Mouse (Mus musculus) heart, postnatal 0 days (tissue): Measurements from ENCODE around the gene Tsnax. TPM values are rescaled to one million over a fixed set of nuclear protein-coding genes. Genes with fewer than 3 reads are reported as not detected.
A peak's percentile ranks its signal among the peaks of the same experiment; 100 is the strongest.

Source experiments
- ATAC-seq: fragments of 200-750 bp; cut with Nextera tagmentation; 2 replicates; pipeline ENCODE4 v1.8.0; 2017; ENCODE audit warnings: low read depth, moderate number of reproducible peaks, moderate library complexity; ENCODE audit not compliant: insufficient read depth
- DNase-seq: peaks from one replicate; pipeline ENCODE4 v3.0.0-alpha.2; 2016; ENCODE audit warnings: low spot score
- H3K27ac ChIP-seq: fragments of 300-500 bp; sonication (generic); 2 replicates; pipeline ENCODE4 v1.5.1; 2014; ENCODE audit warnings: low read depth, mild to moderate bottlenecking
- H3K27me3 ChIP-seq: fragments of 300-500 bp; sonication (generic); 2 replicates; pipeline ENCODE4 v1.6.1; 2014; ENCODE audit warnings: low read length, mixed read lengths; ENCODE audit not compliant: control insufficient read depth, insufficient read depth
- H3K36me3 ChIP-seq: fragments of 300-500 bp; sonication (generic); replicated peaks from 2 replicates; pipeline ENCODE4 v1.6.1; 2014; ENCODE audit warnings: low read length, mixed read lengths; ENCODE audit not compliant: control insufficient read depth, insufficient read depth
- H3K4me1 ChIP-seq: fragments of 300-500 bp; sonication (generic); 2 replicates; pipeline ENCODE4 v1.6.1; 2014; ENCODE audit warnings: antibody characterized with exemption; ENCODE audit not compliant: control insufficient read depth, insufficient read depth
- H3K4me2 ChIP-seq: fragments of 300-500 bp; sonication (generic); 2 replicates; pipeline ENCODE4 v1.6.1; 2014; ENCODE audit warnings: low read depth, mild to moderate bottlenecking, low read length, moderate library complexity
- H3K4me3 ChIP-seq: fragments of 300-500 bp; sonication (generic); 2 replicates; pipeline ENCODE4 v1.5.1; 2014; ENCODE audit warnings: low read depth, low read length
- H3K9ac ChIP-seq: fragments of 300-500 bp; sonication (generic); replicated peaks from 2 replicates; pipeline ENCODE4 v1.6.1; 2014; ENCODE audit warnings: low read depth, low read length, mixed read lengths
- H3K9me3 ChIP-seq: fragments of 300-500 bp; sonication (generic); replicated peaks from 2 replicates; pipeline ENCODE4 v1.6.1; 2016; ENCODE audit warnings: low read length; ENCODE audit not compliant: control insufficient read depth
- CTCF ChIP-seq: IDR thresholded peaks from 2 replicates; pipeline ENCODE4 v1.5.1; 2016; ENCODE audit warnings: antibody characterized with exemption, control low read depth, low read depth
- EP300 ChIP-seq: IDR thresholded peaks from 2 replicates; pipeline ENCODE4 v1.6.1; 2016; ENCODE audit warnings: antibody characterized with exemption, low read depth
- WGBS: fragments of 180-500 bp; shearing (Covaris S2); extraction: QIAGEN DNeasy Blood & Tissue Kit; methylation state at CpG from one replicate; pipeline ENCODE4 v1.1.7; 2014; 5-methylcytosine and 5-hydroxymethylcytosine counted together
- microRNA-seq: library from miRNA; unstranded; fragments of <30 nt; microRNA quantifications from one replicate; pipeline ENCODE4, GENCODE M21; 2016
- polyA plus RNA-seq: library from polyadenylated mRNA; unstranded; fragments of >200 nt; fragmentation: Nextera tagmentation; extraction: Ambion mirVana; gene quantifications from 2 replicates; pipeline ENCODE4 v1.2.1, GENCODE M21; 2015
- total RNA-seq: library from RNA; depleted of rRNA; stranded (reverse); fragments of >200 nt; gene quantifications from 2 replicates; pipeline ENCODE4 v1.2.3, GENCODE M21; 2014; ENCODE audit warnings: low replicate concordance; rRNA removed

Tsnax gene
- total and polyA plus RNA-seq, 2 experiments from 2014 or later, result 48.3 to 76.6 TPM

DNA sequence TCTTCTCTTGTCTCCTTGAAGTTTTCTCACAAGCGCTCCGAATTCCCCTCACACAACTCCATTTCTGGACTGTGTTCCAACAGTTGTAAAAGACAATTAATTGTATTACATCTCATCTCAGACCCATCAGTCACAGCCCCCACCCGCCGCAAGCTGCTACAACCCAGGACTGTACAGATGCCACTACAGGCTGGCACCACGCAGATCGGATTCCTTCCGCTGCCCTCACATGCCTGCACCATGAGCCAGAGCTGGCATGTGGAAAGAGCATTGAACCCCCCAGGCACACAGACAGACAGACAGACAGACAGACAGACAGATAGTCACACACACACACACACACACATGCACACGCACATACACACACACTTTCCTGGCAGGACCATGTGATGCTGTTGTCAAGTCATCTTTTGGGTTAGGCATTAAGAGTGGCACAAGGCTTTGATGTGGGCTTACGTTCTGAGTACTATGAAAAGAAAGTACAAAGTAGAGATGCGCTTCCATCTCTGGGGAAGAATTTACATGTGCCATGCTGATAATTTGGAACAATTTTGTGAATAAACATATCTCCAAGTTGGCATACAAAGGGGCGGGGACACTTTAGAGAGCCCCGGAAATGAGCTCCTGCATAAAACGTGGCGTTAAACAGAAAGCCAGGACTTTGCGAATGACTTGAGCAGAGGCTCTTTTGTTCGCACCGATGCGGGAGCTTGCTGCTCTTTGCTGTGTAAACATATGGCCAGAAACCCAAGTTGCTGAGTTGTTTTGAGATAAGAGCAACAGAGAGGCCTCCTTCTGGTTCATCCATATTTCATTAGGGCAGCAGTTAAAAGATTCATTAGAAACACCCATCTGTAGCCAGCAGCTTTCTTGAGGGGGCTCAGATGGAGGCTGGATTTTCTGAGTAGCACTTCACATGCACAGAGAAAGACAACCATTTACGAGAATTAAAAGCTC is 67.9 kb downstream of the Tsnax start:
- ATAC-seq, result no peak
- no peak overlapping the region for H3K4me3 ChIP-seq
- no peak overlapping the region for H3K27ac ChIP-seq
- no peak for DNase-seq
- TF ChIP-seq CTCF (no peak), EP300 (no peak)
- peaks cover 26% of the 10 kb centered on the region for H3K4me1 ChIP-seq
- H3K9ac ChIP-seq, result no peak overlapping the region
- no peaks in the 10 kb centered on the region for H3K36me3 ChIP-seq
- WGBS, result 77% methylated on average over 19 of the region's 19 CpGs
- H3K9me3 ChIP-seq, result no peaks in the 10 kb centered on the region
- no peaks in the 10 kb centered on the region for H3K27me3 ChIP-seq
- H3K4me2 ChIP-seq, result no peak overlapping the region

DNA sequence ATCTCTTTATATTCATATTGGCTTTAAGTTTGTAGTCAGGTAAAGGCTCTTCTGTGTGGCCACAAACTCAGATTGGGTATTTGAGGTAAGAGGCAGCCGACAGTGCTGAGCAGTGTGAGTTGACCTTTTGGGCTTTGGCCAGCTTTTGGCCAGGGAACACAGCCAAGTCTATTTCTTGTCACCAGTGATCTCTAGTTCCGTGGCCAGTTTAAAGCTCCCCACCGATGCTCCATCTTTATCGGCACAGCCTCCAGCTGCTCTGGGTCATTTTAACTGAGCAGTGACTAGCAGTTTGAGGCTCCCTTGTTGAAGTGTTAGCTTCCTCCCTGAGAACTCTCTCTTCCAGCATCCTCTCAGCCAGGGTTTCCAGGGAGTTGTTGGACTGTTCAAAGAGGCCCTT is 70.9 kb downstream of the Tsnax start:
- ATAC-seq (no peak), DNase-seq (no peak)
- Histone ChIP-seq H3K27me3 (no peaks in the 10 kb centered on the region), H3K4me1 (peaks cover 15% of the 10 kb centered on the region), H3K4me2 (no peak overlapping the region), H3K27ac (peak overlapping the region; percentile 89), H3K4me3 (no peak overlapping the region), H3K9ac (peak overlapping the region; percentile 38; the same call in 1 of the 2 replicates), H3K36me3 (no peaks in the 10 kb centered on the region), H3K9me3 (no peaks in the 10 kb centered on the region)
- TF ChIP-seq EP300 (no peak), CTCF (no peak)
- 6% methylated on average over 4 of the region's 4 CpGs for WGBS

Small RNAs within 50 kb of the gene (microRNA-seq; reads per million reads assigned to microRNA genes)
- not detected for gene Gm22197

Other genes starting within 250 kb of the Tsnax start
- 0.04 and 0.08 TPM in 2 replicates for gene Trim67, start 219.9 kb upstream of the Tsnax start, total RNA-seq
- 0.07 and 0.08 TPM in 2 replicates for gene Trim67, start 219.9 kb upstream of the Tsnax start, polyA plus RNA-seq
- gene Gnpat, start 150.0 kb upstream of the Tsnax start, total RNA-seq, result 77.2 and 117 TPM in 2 replicates
- gene Gnpat, start 150.0 kb upstream of the Tsnax start, polyA plus RNA-seq, result 114 and 115 TPM in 2 replicates
- 45.9 and 49.9 TPM in 2 replicates for gene 2810004N23Rik, start 149.9 kb upstream of the Tsnax start, total RNA-seq
- 49.6 and 50.2 TPM in 2 replicates for gene 2810004N23Rik, start 149.9 kb upstream of the Tsnax start, polyA plus RNA-seq
- 9.0 and 16.9 TPM in 2 replicates for gene Exoc8, start 115.3 kb upstream of the Tsnax start, total RNA-seq
- 5.0 and 5.3 TPM in 2 replicates for gene Exoc8, start 115.3 kb upstream of the Tsnax start, polyA plus RNA-seq
- 9.6 and 14.5 TPM in 2 replicates for gene Sprtn, start 115.1 kb upstream of the Tsnax start, total RNA-seq
- gene Sprtn, start 115.1 kb upstream of the Tsnax start, polyA plus RNA-seq, result 5.1 and 6.7 TPM in 2 replicates
- gene Egln1, start 63.7 kb upstream of the Tsnax start, total RNA-seq, result 60.9 and 79.6 TPM in 2 replicates
- gene Egln1, start 63.7 kb upstream of the Tsnax start, polyA plus RNA-seq, result 16.5 and 17.7 TPM in 2 replicates
- 4.0 and 5.2 TPM in 2 replicates for gene Disc1, start 41.2 kb downstream of the Tsnax start, total RNA-seq
- 1.2 and 1.3 TPM in 2 replicates for gene Disc1, start 41.2 kb downstream of the Tsnax start, polyA plus RNA-seq